Mouse (Mus musculus) cerebellum, adult 2 months (tissue): ENCODE results near the gene Ube2v1. TPM values are rescaled to one million over a fixed set of nuclear protein-coding genes. Genes with fewer than 3 reads are reported as not detected.

Source experiments
- DNase-seq, 2 experiments: peaks; one replicate each; pipeline ENCODE4 v3.0.0; 2021
- H3K27ac ChIP-seq: fragments of 200-500 bp; 2 replicates; pipeline ENCODE4 v1.5.1; 2012; ENCODE audit warnings: low read length, control low read depth, inconsistent platforms; ENCODE audit not compliant: insufficient read depth
- H3K27me3 ChIP-seq: fragments of 200-500 bp; 2 replicates; pipeline ENCODE4 v1.6.1; 2012; ENCODE audit warnings: inconsistent platforms, mild to moderate bottlenecking, low read length, moderate library complexity; ENCODE audit not compliant: control insufficient read depth, insufficient read depth
- H3K4me1 ChIP-seq: fragments of 200-500 bp; 2 replicates; pipeline ENCODE4 v1.6.1; 2011; ENCODE audit warnings: low read length; ENCODE audit not compliant: control insufficient read depth, insufficient read depth
- H3K4me3 ChIP-seq: fragments of 200-500 bp; replicated peaks from 2 replicates; pipeline ENCODE3; 2011; ENCODE audit warnings: mild to moderate bottlenecking, low read depth, low read length, control low read depth; ENCODE audit not compliant: insufficient read depth
- CTCF ChIP-seq: fragments of 200-500 bp; IDR thresholded peaks from 2 replicates; pipeline ENCODE4 v1.5.1; 2011; ENCODE audit warnings: low read depth, mild to moderate bottlenecking, control low read depth, low read length, moderate library complexity, borderline replicate concordance; ENCODE audit not compliant: insufficient read depth
- POLR2A ChIP-seq: fragments of 200-500 bp; IDR thresholded peaks from 2 replicates; pipeline ENCODE4 v1.6.1; 2011; ENCODE audit warnings: low read length, control low read depth, borderline replicate concordance; ENCODE audit not compliant: insufficient read depth
- WGBS: fragments of 180-500 bp; shearing (Covaris S2); methylation state at CpG from one replicate; pipeline ENCODE4 v1.1.7; 2018; 5-methylcytosine and 5-hydroxymethylcytosine counted together
- polyA plus RNA-seq: library from polyadenylated mRNA; depleted of rRNA; stranded (reverse); fragments of >200 nt; gene quantifications from 2 replicates; pipeline ENCODE4 v1.2.3, GENCODE M21; 2012

Ube2v1 gene
- polyA plus RNA-seq, 1 experiment = 219 TPM

DNA sequence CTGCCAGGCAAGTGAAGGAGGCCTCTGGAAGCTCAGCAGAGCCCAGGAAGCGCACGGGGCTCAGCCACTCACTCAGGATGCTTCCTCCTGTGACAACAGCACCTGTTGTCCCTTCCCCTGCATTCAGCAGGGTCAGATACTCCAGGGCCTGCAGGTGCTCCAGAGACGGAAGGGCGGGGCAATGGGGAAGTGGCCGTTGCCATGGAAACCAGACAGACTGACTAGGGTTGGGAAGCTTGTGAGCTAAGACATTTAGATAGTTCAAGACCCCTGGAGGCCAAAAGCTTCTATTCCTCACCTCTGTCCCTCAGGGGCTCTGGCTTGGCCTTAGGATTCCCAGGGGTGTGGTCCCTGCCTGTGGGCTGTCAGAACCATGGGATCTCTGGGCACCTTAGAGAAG is 53.4 kb downstream of the Ube2v1 start:
- no peak overlapping the region for H3K4me3 ChIP-seq
- no peak overlapping the region for H3K27ac ChIP-seq
- no peak for TF ChIP-seq CTCF
- TF ChIP-seq POLR2A = no peak
- H3K4me1 ChIP-seq = no peaks in the 10 kb centered on the region
- no peak for DNase-seq
- no peaks in the 10 kb centered on the region for H3K27me3 ChIP-seq
- WGBS = 53% methylated on average over 5 of the region's 5 CpGs

DNA sequence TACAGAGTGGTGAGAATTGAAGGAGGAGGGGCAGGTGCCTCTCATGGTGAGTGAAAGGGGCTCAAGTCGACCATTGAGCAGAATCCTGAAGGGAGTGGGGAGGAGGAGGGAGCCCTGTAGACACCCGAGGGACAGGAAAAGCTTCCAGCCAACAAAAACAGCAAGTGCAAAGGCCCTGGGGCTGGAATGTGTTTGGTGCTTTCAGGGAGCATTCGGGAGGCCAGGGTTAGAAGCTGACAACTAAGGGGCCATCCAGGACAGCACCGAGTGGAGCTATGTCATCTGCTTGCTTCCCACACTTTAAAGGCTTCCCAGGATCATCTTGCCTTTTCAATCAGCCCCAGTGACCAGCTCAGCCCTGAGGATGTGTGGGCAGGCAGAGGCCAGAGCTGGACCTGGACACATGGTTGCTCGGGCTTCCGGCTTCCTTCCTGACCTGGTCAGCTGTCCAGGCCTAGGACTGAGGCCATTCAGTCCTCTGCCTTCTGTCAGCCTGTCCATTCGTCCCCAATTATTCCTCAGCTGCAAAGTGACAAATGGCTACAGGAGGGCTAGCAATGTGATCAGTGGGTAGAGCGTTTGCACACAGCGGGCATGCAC is 54.6 kb downstream of the Ube2v1 start:
- DNase-seq = no peak
- no peaks in the 10 kb centered on the region for H3K4me1 ChIP-seq
- H3K4me3 ChIP-seq = no peak overlapping the region
- no peak overlapping the region for H3K27ac ChIP-seq
- TF ChIP-seq CTCF (no peak), POLR2A (no peak)
- no peaks in the 10 kb centered on the region for H3K27me3 ChIP-seq
- 69% methylated on average over 9 of the region's 9 CpGs for WGBS

DNA sequence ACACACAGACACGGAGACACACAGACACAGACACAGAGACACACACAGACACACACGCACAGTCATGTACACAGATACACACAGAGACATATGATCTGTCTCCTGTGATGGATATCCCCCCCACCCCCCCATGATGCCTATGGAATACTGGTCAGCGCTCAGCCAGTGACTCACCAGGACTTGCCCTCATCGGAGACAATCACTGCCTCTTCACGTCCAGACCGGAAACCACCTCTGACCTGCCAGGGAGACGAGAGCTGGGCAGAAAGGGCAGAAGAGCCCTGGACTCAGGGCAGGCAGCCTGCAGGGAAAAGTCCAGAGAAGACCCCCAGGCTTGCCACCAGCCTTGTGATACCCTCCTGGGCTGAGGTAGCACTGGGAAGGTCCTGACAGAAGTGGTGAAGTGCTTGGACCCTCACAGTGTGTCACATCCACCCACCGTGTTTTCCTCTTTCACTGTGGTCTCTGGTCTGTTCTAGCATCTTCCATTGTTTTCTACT is 55.7 kb downstream of the Ube2v1 start:
- Histone ChIP-seq H3K4me1 (no peaks in the 10 kb centered on the region), H3K4me3 (no peak overlapping the region), H3K27me3 (no peaks in the 10 kb centered on the region), H3K27ac (no peak overlapping the region)
- no peak for DNase-seq
- TF ChIP-seq CTCF (no peak), POLR2A (no peak)
- WGBS = 85% methylated on average over 8 of the region's 8 CpGs

DNA sequence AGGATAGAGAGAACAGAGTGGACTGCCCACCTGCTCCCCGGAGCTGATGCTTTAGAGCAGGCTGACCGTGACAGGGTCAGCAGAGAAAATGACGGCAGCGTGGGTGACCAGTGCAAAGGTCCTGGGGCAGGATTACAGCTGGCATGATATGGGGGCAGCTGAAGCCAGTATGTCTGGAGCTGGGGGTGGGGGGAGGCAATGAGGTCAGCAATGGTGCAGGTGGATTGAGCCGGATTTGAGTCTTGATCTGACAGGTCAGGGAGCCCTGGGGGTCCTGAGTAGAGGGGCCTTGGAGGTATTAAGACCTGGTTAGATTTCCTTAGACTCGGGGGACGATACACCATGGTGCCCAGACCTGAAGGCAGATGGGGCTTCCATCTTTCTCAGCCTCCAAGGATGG is 56.3 kb downstream of the Ube2v1 start:
- WGBS = 84% methylated on average over 7 of the region's 7 CpGs
- H3K4me3 ChIP-seq = no peak overlapping the region
- DNase-seq = no peak
- TF ChIP-seq POLR2A = no peak
- no peak for TF ChIP-seq CTCF
- no peaks in the 10 kb centered on the region for H3K27me3 ChIP-seq
- no peak overlapping the region for H3K27ac ChIP-seq
- H3K4me1 ChIP-seq = no peaks in the 10 kb centered on the region

DNA sequence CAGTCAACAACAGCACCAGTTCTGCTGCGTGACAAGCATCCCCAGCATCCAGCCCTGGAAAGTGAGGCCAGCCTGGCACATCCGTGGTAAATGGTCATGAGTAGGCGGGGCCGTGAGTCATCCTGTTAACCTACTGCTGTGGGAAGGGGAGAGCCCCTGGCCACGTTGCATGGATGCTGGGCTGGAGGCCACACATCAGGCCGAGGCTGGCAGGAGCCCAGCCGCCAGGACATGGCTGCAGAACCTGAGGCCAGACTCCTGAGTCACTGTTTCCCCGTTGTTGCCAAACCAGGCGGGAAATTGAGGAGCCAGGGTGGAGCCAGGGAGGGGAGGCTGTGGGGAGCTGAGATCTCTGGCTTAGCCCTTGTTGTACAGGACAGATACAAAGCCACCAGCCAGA is 57.1 kb downstream of the Ube2v1 start:
- no peak for TF ChIP-seq POLR2A
- no peak for TF ChIP-seq CTCF
- WGBS = 29% methylated on average over 9 of the region's 9 CpGs
- H3K27ac ChIP-seq = no peak overlapping the region
- H3K27me3 ChIP-seq = no peaks in the 10 kb centered on the region
- no peak overlapping the region for H3K4me3 ChIP-seq
- no peaks in the 10 kb centered on the region for H3K4me1 ChIP-seq
- DNase-seq = no peak

DNA sequence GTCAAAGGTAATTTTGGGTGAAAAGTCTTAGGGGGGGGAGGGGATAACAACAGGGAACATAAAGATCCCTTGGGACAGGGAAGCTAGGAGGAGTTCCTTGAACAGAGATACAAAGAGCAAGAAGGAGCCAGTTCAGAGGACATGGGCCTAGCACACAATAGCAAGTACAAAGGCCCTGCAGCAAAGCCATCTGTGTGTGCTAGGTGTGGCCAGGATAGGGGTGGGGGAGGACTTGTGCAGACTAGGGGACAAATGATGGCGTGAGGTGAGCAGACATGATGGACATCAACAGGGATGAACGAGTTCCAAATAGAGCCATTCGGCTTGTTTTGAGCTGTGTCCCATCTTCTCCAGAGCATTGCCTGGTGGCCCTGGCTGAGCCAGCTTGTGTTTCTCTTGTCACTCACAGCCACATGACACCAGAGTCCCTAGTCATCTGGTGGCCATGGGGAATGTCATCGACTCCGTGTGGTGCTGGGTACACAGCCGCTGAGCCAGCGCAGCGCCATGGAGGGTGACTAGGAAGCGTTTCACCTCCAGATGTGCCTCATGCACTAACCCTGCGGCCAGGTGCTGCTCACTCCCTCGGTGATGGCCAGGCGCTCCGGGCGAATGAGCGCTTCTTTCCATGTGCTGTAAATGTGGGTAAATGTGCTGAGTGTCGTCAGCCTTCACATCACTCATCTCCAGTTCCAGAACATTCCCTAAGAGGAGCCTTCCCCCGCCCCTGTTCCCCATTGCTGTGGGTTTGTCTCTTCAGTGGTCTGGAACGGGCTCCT is 60.3 kb downstream of the Ube2v1 start:
- Histone ChIP-seq H3K4me1 (no peaks in the 10 kb centered on the region), H3K27me3 (no peaks in the 10 kb centered on the region), H3K4me3 (no peak overlapping the region), H3K27ac (no peak overlapping the region)
- DNase-seq = no peak
- TF ChIP-seq CTCF (no peak), POLR2A (no peak)
- WGBS = 85% methylated on average over 18 of the region's 18 CpGs

DNA sequence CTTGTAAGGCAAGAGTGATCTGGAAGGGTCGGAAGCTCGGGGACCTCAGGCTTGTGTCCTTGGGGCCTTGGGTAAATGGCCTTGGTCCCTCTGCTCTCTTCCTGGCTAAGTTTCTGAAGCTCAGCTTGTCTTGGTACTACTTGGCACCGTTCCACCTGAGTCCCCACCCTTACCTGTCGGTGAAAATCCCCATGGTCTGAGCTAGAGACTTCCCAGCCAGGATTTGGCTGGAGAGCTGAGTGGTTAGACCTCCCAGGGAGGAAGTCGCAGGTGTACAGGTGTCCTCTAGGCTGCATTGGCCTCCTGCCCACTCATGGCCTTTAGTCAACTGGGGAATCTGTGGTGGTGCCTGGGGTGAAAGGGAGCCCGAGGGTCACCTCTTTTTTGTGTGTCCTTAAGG is 61.1 kb downstream of the Ube2v1 start:
- no peak for TF ChIP-seq POLR2A
- TF ChIP-seq CTCF = no peak
- H3K27ac ChIP-seq = no peak overlapping the region
- no peaks in the 10 kb centered on the region for H3K4me1 ChIP-seq
- no peaks in the 10 kb centered on the region for H3K27me3 ChIP-seq
- DNase-seq = no peak
- H3K4me3 ChIP-seq = no peak overlapping the region
- 68% methylated on average over 6 of the region's 6 CpGs for WGBS

DNA sequence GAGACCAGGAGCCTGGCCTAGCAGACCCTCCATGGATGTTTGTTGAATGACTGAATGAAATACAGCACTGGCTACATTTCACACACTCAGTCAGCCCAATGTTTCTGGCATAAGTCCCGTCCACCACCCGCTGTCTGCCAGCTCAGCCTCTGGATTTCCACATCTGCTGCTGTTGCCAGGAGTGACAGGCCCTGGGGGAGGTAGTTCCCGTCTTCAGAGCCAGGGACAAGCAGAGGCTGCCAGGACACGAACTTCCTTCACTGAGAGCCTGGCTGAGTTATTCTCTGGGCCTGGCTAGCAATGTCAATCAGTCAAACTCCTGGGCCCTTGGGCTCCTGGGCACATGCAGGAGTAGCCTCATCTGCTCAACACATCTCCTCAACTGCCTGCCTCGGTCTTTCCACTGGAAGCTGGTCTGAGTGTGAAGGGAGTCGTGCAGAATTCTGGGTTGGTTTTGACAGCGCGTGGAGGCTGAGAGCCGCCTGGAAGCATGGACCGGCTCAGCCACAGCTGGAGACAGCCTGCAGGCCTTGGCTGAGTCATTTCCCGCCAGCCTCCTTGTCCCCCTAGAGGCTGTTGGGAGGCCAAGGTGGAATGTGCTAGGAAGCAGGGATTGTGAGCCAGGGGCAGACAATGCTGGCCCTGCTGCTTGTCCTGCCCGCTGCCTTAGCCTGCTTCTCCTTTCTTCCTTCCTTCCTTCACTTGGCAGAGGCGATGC is 61.8 kb downstream of the Ube2v1 start:
- Histone ChIP-seq H3K27me3 (no peaks in the 10 kb centered on the region), H3K27ac (no peak overlapping the region), H3K4me3 (no peak overlapping the region), H3K4me1 (no peaks in the 10 kb centered on the region)
- peak in 1 of 2 experiments; percentile 22 for DNase-seq
- TF ChIP-seq CTCF (no peak), POLR2A (no peak)
- WGBS = 56% methylated on average over 13 of the region's 13 CpGs

DNA sequence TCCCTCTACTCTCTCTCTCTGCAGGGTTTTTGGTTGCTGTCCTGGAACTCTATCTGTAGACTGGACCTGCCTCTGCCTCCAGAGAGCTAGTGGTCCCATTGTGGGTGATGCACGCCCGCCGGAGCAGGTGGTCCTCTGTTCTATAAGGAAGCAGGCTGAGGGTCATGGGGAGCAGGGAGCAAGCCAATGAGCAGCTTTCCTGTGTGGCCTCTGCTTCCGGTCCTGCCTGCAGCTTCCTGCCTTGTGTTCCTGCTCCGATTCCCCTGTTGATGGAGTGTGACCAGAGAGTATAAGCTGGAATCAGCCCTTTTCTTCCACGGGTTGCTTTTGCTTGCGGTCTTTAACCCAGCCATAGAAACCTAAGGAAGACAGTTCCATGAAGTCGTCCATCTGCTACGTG is 63.8 kb downstream of the Ube2v1 start:
- DNase-seq = no peak
- 82% methylated on average over 9 of the region's 9 CpGs for WGBS
- TF ChIP-seq CTCF (no peak), POLR2A (no peak)
- Histone ChIP-seq H3K27ac (no peak overlapping the region), H3K4me3 (no peak overlapping the region), H3K27me3 (no peaks in the 10 kb centered on the region), H3K4me1 (no peaks in the 10 kb centered on the region)
